Mouse (Mus musculus) neural tube, embryonic 15.5 days (tissue): ENCODE measurements around the gene Olfr1315-ps1. TPM values are rescaled to one million over a fixed set of nuclear protein-coding genes. Genes with fewer than 3 reads are reported as not detected.

Experiments used
- ATAC-seq: fragments of 200-750 bp; cut with Nextera tagmentation; 2 replicates; pipeline ENCODE4 v1.8.0; 2017; ENCODE audit warnings: mild to moderate bottlenecking, moderate TSS enrichment, moderate library complexity; ENCODE audit not compliant: low FRiP score
- H3K27ac ChIP-seq: fragments of 300-500 bp; sonication (generic); replicated peaks from 2 replicates; pipeline ENCODE4 v1.5.1; 2015; ENCODE audit warnings: mild to moderate bottlenecking, inconsistent platforms
- H3K27me3 ChIP-seq: fragments of 300-500 bp; sonication (generic); replicated peaks from 2 replicates; pipeline ENCODE4 v1.6.1; 2015; ENCODE audit warnings: inconsistent platforms
- H3K36me3 ChIP-seq: fragments of 300-500 bp; sonication (generic); 2 replicates; pipeline ENCODE4 v1.6.1; 2015; ENCODE audit warnings: inconsistent platforms
- H3K4me1 ChIP-seq: fragments of 300-500 bp; sonication (generic); 2 replicates; pipeline ENCODE4 v1.6.1; 2015; ENCODE audit warnings: inconsistent platforms
- H3K4me2 ChIP-seq: fragments of 300-500 bp; sonication (generic); 2 replicates; pipeline ENCODE4 v1.6.1; 2015; ENCODE audit warnings: inconsistent platforms, mild to moderate bottlenecking, moderate library complexity
- H3K4me3 ChIP-seq: fragments of 300-500 bp; sonication (generic); replicated peaks from 2 replicates; pipeline ENCODE4 v1.5.1; 2015; ENCODE audit warnings: mild to moderate bottlenecking, inconsistent platforms
- H3K9ac ChIP-seq: fragments of 300-500 bp; sonication (generic); replicated peaks from 2 replicates; pipeline ENCODE4 v1.6.1; 2015; ENCODE audit warnings: mild to moderate bottlenecking, inconsistent platforms
- H3K9me3 ChIP-seq: fragments of 300-500 bp; sonication (generic); replicated peaks from 2 replicates; pipeline ENCODE4 v1.6.1; 2016; ENCODE audit warnings: inconsistent platforms
- WGBS: fragments of 180-500 bp; shearing (Covaris S2); methylation state at CpG from one replicate; pipeline ENCODE4 v1.1.7; 2015; ENCODE audit warnings: mixed read lengths; 5-methylcytosine and 5-hydroxymethylcytosine counted together
- polyA plus RNA-seq: library from polyadenylated mRNA; unstranded; fragments of >200 nt; fragmentation: Nextera tagmentation; extraction: Ambion mirVana; gene quantifications from 2 replicates; pipeline ENCODE4 v1.2.1, GENCODE M21; 2015

The Olfr1315-ps1 gene
- polyA plus RNA-seq, result not detected in 2 replicates

GRCm38 (mm10) chr2:112115340-112115739 is at the start of gene Olfr1315-ps1:
Olfr1315-ps1 (minus strand) TSS chr2:112115440.
- no peaks in the 10 kb centered on the region for H3K27me3 ChIP-seq
- H3K4me1 ChIP-seq, result no peaks in the 10 kb centered on the region
- no peak within 1 kb of the TSS for H3K9ac ChIP-seq
- H3K36me3 ChIP-seq, result no peaks in the 10 kb centered on the region
- no peak within 1 kb of the TSS for H3K27ac ChIP-seq
- 80% methylated on average over 1 of the region's 1 CpGs for WGBS
- H3K4me2 ChIP-seq, result no peak within 1 kb of the TSS
- ATAC-seq, result no peak
- no peak within 1 kb of the TSS for H3K4me3 ChIP-seq
- H3K9me3 ChIP-seq, result no peaks in the 10 kb centered on the region

DNA sequence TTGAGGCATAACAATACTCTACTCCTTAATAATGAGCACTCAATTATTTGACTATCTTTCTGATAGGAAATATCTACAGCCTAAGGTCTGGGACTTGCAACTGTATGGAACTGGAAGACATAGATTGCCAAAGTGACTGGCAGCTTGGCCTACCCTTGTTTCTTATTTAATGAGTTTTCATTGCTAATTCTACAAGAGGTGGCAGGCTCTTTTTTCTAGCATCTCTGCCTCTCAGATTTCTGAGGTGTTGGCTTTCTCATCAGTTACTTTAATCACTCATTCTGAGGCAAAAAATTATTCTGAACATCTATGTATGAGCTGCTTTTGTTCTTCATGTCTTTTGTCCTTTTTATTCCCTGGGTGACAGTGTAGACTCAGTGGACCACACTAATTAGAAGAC is 38.7 kb upstream of the Olfr1315-ps1 start, which contains the start of gene Olfr1318:
Gene Olfr1318 (plus strand): TSS at position 301 of the 400 bp plus-strand sequence.
- Histone ChIP-seq H3K9me3 (no peaks in the 10 kb centered on the region), H3K9ac (no peak within 1 kb of the TSS), H3K27me3 (no peaks in the 10 kb centered on the region), H3K27ac (no peak within 1 kb of the TSS), H3K4me1 (no peaks in the 10 kb centered on the region), H3K36me3 (no peaks in the 10 kb centered on the region), H3K4me2 (no peak within 1 kb of the TSS), H3K4me3 (no peak within 1 kb of the TSS)
- ATAC-seq, result no peak

DNA sequence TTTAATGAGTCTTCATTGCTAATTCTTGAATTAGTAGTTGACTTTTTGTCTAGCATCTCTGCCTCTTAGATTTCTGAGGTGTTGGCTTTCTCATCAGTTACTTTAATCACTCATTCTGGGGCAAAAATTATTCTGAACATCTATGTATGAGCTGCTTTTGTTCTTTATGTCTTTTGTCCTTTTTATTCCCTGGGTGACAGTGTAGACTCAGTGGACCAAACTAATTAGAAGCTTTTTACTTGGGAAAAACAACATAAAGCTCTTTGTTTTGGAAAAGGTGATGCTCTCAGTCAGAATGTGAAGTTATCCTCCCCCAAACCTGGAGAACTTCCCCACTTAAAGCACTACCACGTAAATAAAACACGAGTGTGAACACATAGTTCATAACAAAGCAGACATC is 24.8 kb upstream of the Olfr1315-ps1 start, which contains the start of gene Olfr1317:
Gene Olfr1317 (plus strand): TSS at position 301 of the 400 bp plus-strand sequence.
- H3K27ac ChIP-seq, result no peak within 1 kb of the TSS
- WGBS, result 82% methylated on average over 2 of the region's 2 CpGs
- H3K4me1 ChIP-seq, result no peaks in the 10 kb centered on the region
- H3K4me2 ChIP-seq, result no peak within 1 kb of the TSS
- no peaks in the 10 kb centered on the region for H3K36me3 ChIP-seq
- H3K9ac ChIP-seq, result no peak within 1 kb of the TSS
- H3K27me3 ChIP-seq, result no peaks in the 10 kb centered on the region
- no peak within 1 kb of the TSS for H3K4me3 ChIP-seq
- ATAC-seq, result no peak
- no peaks in the 10 kb centered on the region for H3K9me3 ChIP-seq

GRCm38 (mm10) chr2:112134877-112135276 is 19.6 kb upstream of the Olfr1315-ps1 start, which contains the start of gene Olfr1316:
Olfr1316 (minus strand) TSS chr2:112134977.
- no peak within 1 kb of the TSS for H3K27ac ChIP-seq
- no peaks in the 10 kb centered on the region for H3K36me3 ChIP-seq
- no peaks in the 10 kb centered on the region for H3K27me3 ChIP-seq
- no peaks in the 10 kb centered on the region for H3K4me1 ChIP-seq
- no peak for ATAC-seq
- no peak within 1 kb of the TSS for H3K4me2 ChIP-seq
- WGBS, result 90% methylated on average over 2 of the region's 2 CpGs
- no peak within 1 kb of the TSS for H3K4me3 ChIP-seq
- H3K9me3 ChIP-seq, result no peaks in the 10 kb centered on the region
- no peak within 1 kb of the TSS for H3K9ac ChIP-seq

DNA sequence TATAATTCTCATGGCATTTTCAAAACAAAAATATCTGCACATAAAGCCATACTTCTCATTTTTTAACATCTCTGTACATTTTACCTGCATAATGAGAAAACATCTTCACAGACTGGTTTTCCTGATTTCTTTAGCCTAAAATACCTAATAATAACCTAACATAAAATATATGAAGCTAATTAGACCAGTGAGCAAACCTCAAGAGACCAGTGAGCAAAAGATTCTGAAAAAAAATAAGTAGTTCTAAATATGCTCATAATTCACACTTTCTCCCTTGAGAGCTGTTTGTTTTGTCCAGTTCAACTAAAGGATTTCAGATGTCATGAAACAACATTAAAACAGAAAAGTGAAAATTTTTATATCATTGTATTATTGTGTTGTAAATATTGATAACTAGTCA is 18.6 kb downstream of the Olfr1315-ps1 start, which contains the start of gene Olfr1314:
Gene Olfr1314 (minus strand): TSS at position 101 of the 400 bp plus-strand sequence.
- H3K4me1 ChIP-seq, result no peaks in the 10 kb centered on the region
- no peak within 1 kb of the TSS for H3K4me3 ChIP-seq
- no peak within 1 kb of the TSS for H3K27ac ChIP-seq
- H3K36me3 ChIP-seq, result no peaks in the 10 kb centered on the region
- no peaks in the 10 kb centered on the region for H3K9me3 ChIP-seq
- no peak within 1 kb of the TSS for H3K9ac ChIP-seq
- no peak within 1 kb of the TSS for H3K4me2 ChIP-seq
- H3K27me3 ChIP-seq, result no peaks in the 10 kb centered on the region
- no peak for ATAC-seq

DNA sequence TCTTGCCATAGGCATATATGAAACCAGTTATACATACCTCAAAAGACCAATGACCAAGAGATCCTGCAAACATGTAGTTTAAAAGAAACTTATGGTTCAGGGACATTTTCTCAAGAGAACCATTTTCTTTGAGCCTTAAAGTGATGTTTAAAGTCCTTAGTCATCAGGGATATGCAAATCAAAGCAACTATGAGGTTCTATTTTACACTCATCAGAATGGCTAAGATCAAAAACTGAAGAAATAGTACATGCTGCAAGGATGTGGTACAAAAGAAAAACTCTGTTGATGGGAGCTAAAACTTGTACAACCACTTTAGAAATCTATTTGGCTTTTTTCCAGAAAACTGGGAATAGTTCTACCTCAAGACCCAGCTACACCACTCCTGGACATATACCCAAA is 37.5 kb downstream of the Olfr1315-ps1 start, which contains the start of gene Olfr1313:
Gene Olfr1313 (minus strand): TSS at position 101 of the 400 bp plus-strand sequence.
- Histone ChIP-seq H3K4me2 (no peak within 1 kb of the TSS), H3K27ac (no peak within 1 kb of the TSS), H3K36me3 (no peaks in the 10 kb centered on the region), H3K27me3 (no peaks in the 10 kb centered on the region), H3K9me3 (no peaks in the 10 kb centered on the region), H3K4me3 (no peak within 1 kb of the TSS), H3K4me1 (no peaks in the 10 kb centered on the region), H3K9ac (no peak within 1 kb of the TSS)
- no peak for ATAC-seq

Other genes starting within 250 kb of the Olfr1315-ps1 start
- not detected in 2 replicates for gene Olfr1305, start 238.3 kb downstream of the Olfr1315-ps1 start, polyA plus RNA-seq
- not detected in 2 replicates for gene Olfr1306, start 199.2 kb downstream of the Olfr1315-ps1 start, polyA plus RNA-seq
- 0.01 TPM in 1 of 2 replicates, not detected in the other for gene Olfr1307, start 166.0 kb downstream of the Olfr1315-ps1 start, polyA plus RNA-seq
- not detected in 2 replicates for gene Olfr1308, start 150.5 kb downstream of the Olfr1315-ps1 start, polyA plus RNA-seq
- not detected in 2 replicates for gene Olfr1309, start 125.2 kb downstream of the Olfr1315-ps1 start, polyA plus RNA-seq
- gene Olfr1310, start 102.7 kb downstream of the Olfr1315-ps1 start, polyA plus RNA-seq, result not detected in 2 replicates
- gene Olfr1311, start 91.0 kb downstream of the Olfr1315-ps1 start, polyA plus RNA-seq, result not detected in 2 replicates
- gene Olfr1312, start 65.2 kb downstream of the Olfr1315-ps1 start, polyA plus RNA-seq, result not detected in 2 replicates
- gene Olfr1313, start 37.6 kb downstream of the Olfr1315-ps1 start, polyA plus RNA-seq, result not detected in 2 replicates
- gene Olfr1314, start 18.7 kb downstream of the Olfr1315-ps1 start, polyA plus RNA-seq, result not detected in 2 replicates
- gene Olfr1316, start 19.5 kb upstream of the Olfr1315-ps1 start, polyA plus RNA-seq, result not detected in 2 replicates
- not detected in 2 replicates for gene Olfr1317, start 24.9 kb upstream of the Olfr1315-ps1 start, polyA plus RNA-seq
- gene Olfr1318, start 38.8 kb upstream of the Olfr1315-ps1 start, polyA plus RNA-seq, result not detected in 2 replicates
- 26.7 and 27.8 TPM in 2 replicates for gene Lpcat4, start 124.0 kb upstream of the Olfr1315-ps1 start, polyA plus RNA-seq
- gene Nutm1, start 143.9 kb upstream of the Olfr1315-ps1 start, polyA plus RNA-seq, result not detected in 2 replicates
- 205 and 216 TPM in 2 replicates for gene Nop10, start 146.5 kb upstream of the Olfr1315-ps1 start, polyA plus RNA-seq
- gene Slc12a6, start 150.4 kb upstream of the Olfr1315-ps1 start, polyA plus RNA-seq, result 15.1 and 15.2 TPM in 2 replicates
- not detected in 2 replicates for gene Gm21985, start 150.9 kb upstream of the Olfr1315-ps1 start, polyA plus RNA-seq